Mouse (Mus musculus): ENCODE results near the gene Hist1h3a. TPM values are rescaled to one million over a fixed set of nuclear protein-coding genes. Genes with fewer than 3 reads are reported as not detected.

The Hist1h3a gene
- polyA plus RNA-seq, 1 experiment from 2014 or later, result 5.4 TPM

DNA sequence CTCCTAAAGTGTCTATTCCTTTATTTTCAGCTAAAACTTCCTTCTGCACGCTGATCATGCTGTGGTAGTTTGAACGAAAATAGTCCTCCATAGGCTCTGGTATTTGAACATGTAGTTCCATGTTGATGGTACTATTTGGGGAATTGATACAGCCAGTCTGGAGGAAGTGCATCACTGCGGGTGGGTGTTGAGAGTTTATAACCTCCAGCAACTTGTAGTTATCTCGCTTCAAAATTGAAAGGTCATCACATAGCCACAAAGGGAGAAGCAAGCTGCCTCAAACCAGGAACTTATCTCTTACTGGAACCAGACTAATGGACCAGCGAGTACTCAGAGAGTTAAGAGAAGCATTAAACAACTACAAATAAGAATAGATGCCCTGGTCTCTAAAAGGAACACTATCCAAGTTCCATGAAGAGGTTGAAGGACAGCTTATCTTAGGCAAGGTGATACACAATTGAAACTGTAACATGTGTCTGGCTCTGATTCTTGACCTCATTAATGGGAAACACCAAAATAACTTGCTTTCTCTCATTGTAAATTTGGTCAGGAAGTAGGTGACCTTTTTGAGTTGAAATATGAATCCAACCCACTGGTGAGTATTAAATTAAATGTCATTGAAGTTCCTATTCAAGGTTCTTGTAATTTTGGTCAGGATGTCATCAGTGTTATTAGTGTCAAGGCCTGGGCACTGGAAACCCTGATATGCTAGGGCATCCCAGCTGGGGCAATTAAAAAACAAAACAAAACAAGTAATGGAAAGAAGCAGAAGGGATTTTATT, 45.7 kb downstream of the Hist1h3a start:
- no peak for DNase-seq (ENCODE audit: low spot score)
- no peaks in the 10 kb centered on the region for H3K9me3 ChIP-seq (ENCODE audit: control insufficient read depth, low read length)
- no peaks in the 10 kb centered on the region for H3K27me3 ChIP-seq (ENCODE audit: control insufficient read depth, insufficient read depth, low read length)
- no peak overlapping the region for H3K27ac ChIP-seq (ENCODE audit: low read depth, low read length)
- no peak overlapping the region for H3K4me3 ChIP-seq (ENCODE audit: low read depth, low read length)
- no peaks in the 10 kb centered on the region for H3K36me3 ChIP-seq (ENCODE audit: control insufficient read depth, insufficient read depth, low read length)
- no peak overlapping the region for H3K4me2 ChIP-seq (ENCODE audit: low read depth, low read length, severe bottlenecking)
- H3K9ac ChIP-seq (ENCODE audit: low read length), result no peak overlapping the region
- ATAC-seq (replicated peaks; ENCODE audit: low FRiP score), result no peak
- no peaks in the 10 kb centered on the region for H3K4me1 ChIP-seq (replicated peaks; ENCODE audit: control insufficient read depth, insufficient read depth, low read length)
- WGBS, result 85% methylated on average over 5 of the region's 5 CpGs

Small RNA genes within 50 kb of the gene (microRNA-seq; reads per million reads assigned to microRNA genes)
- gene Gm44314 (ENCODE audit: insufficient number of aligned reads), result not detected
- not detected for gene Gm44484 (ENCODE audit: insufficient number of aligned reads)

Other genes starting within 250 kb of the Hist1h3a start
- 2.0 and 4.9 TPM in 2 replicates for gene Hist1h4h, start 231.3 kb downstream of the Hist1h3a start, polyA plus RNA-seq (2014; fragmentation: Nextera tagmentation; extraction: Ambion mirVana)
- gene Hist1h2af, start 228.5 kb downstream of the Hist1h3a start, polyA plus RNA-seq (2014; fragmentation: Nextera tagmentation; extraction: Ambion mirVana), result 7.7 and 9.3 TPM in 2 replicates
- gene Hist1h3g, start 227.0 kb downstream of the Hist1h3a start, polyA plus RNA-seq (2014; fragmentation: Nextera tagmentation; extraction: Ambion mirVana), result 5.2 and 5.7 TPM in 2 replicates
- 0.85 and 1.2 TPM in 2 replicates for gene Hist1h2bh, start 219.0 kb downstream of the Hist1h3a start, polyA plus RNA-seq (2014; fragmentation: Nextera tagmentation; extraction: Ambion mirVana)
- 0.92 and 1.4 TPM in 2 replicates for gene Hist1h3f, start 218.3 kb downstream of the Hist1h3a start, polyA plus RNA-seq (2014; fragmentation: Nextera tagmentation; extraction: Ambion mirVana)
- gene Hist1h4f, start 210.7 kb downstream of the Hist1h3a start, polyA plus RNA-seq (2014; fragmentation: Nextera tagmentation; extraction: Ambion mirVana), result 1.2 and 1.3 TPM in 2 replicates
- 0.87 and 0.92 TPM in 2 replicates for gene Hist1h1d, start 209.1 kb downstream of the Hist1h3a start, polyA plus RNA-seq (2014; fragmentation: Nextera tagmentation; extraction: Ambion mirVana)
- 6.7 and 10.4 TPM in 2 replicates for gene Hist1h3e, start 200.0 kb downstream of the Hist1h3a start, polyA plus RNA-seq (2014; fragmentation: Nextera tagmentation; extraction: Ambion mirVana)
- gene Hist1h2ae, start 191.2 kb downstream of the Hist1h3a start, polyA plus RNA-seq (2014; fragmentation: Nextera tagmentation; extraction: Ambion mirVana), result 96.4 and 102 TPM in 2 replicates
- 7.4 and 10.0 TPM in 2 replicates for gene Hist1h2bg, start 191.0 kb downstream of the Hist1h3a start, polyA plus RNA-seq (2014; fragmentation: Nextera tagmentation; extraction: Ambion mirVana)
- gene Hist1h2bf, start 188.2 kb downstream of the Hist1h3a start, polyA plus RNA-seq (2014; fragmentation: Nextera tagmentation; extraction: Ambion mirVana), result 4.5 and 5.9 TPM in 2 replicates
- 2.5 and 3.0 TPM in 2 replicates for gene Hist1h2ad, start 188.0 kb downstream of the Hist1h3a start, polyA plus RNA-seq (2014; fragmentation: Nextera tagmentation; extraction: Ambion mirVana)
- 11.9 and 13.9 TPM in 2 replicates for gene Hist1h3d, start 186.6 kb downstream of the Hist1h3a start, polyA plus RNA-seq (2014; fragmentation: Nextera tagmentation; extraction: Ambion mirVana)
- 132 and 133 TPM in 2 replicates for gene Hist1h4d, start 180.8 kb downstream of the Hist1h3a start, polyA plus RNA-seq (2014; fragmentation: Nextera tagmentation; extraction: Ambion mirVana)
- 4.0 and 4.6 TPM in 2 replicates for gene Hist1h2be, start 141.3 kb downstream of the Hist1h3a start, polyA plus RNA-seq (2014; fragmentation: Nextera tagmentation; extraction: Ambion mirVana)
- gene Hist1h1e, start 139.8 kb downstream of the Hist1h3a start, polyA plus RNA-seq (2014; fragmentation: Nextera tagmentation; extraction: Ambion mirVana), result 27.3 and 27.7 TPM in 2 replicates
- 1.1 and 1.2 TPM in 2 replicates for gene Hist1h2ac, start 78.4 kb downstream of the Hist1h3a start, polyA plus RNA-seq (2014; fragmentation: Nextera tagmentation; extraction: Ambion mirVana)
- 23.4 and 25.3 TPM in 2 replicates for gene Hist1h2bc, start 78.2 kb downstream of the Hist1h3a start, polyA plus RNA-seq (2014; fragmentation: Nextera tagmentation; extraction: Ambion mirVana)
- gene Hist1h1t, start 66.6 kb downstream of the Hist1h3a start, polyA plus RNA-seq (2014; fragmentation: Nextera tagmentation; extraction: Ambion mirVana), result 0.51 TPM in 1 of 2 replicates, not detected in the other
- 6.0 and 6.8 TPM in 2 replicates for gene Hist1h4c, start 63.9 kb downstream of the Hist1h3a start, polyA plus RNA-seq (2014; fragmentation: Nextera tagmentation; extraction: Ambion mirVana)
- gene Hfe, start 51.5 kb downstream of the Hist1h3a start, polyA plus RNA-seq (2014; fragmentation: Nextera tagmentation; extraction: Ambion mirVana), result 2.2 TPM in 2 replicates
- gene Hist1h1c, start 23.6 kb downstream of the Hist1h3a start, polyA plus RNA-seq (2014; fragmentation: Nextera tagmentation; extraction: Ambion mirVana), result 14.5 and 15.2 TPM in 2 replicates
- 8.7 and 10.6 TPM in 2 replicates for gene Hist1h3c, start 16.8 kb downstream of the Hist1h3a start, polyA plus RNA-seq (2014; fragmentation: Nextera tagmentation; extraction: Ambion mirVana)
- 2.6 and 3.4 TPM in 2 replicates for gene Hist1h2bb, start 15.7 kb downstream of the Hist1h3a start, polyA plus RNA-seq (2014; fragmentation: Nextera tagmentation; extraction: Ambion mirVana)
- 59.7 and 63.1 TPM in 2 replicates for gene Hist1h2ab, start 11.3 kb downstream of the Hist1h3a start, polyA plus RNA-seq (2014; fragmentation: Nextera tagmentation; extraction: Ambion mirVana)
- 11.7 and 15.4 TPM in 2 replicates for gene Hist1h3b, start 10.1 kb downstream of the Hist1h3a start, polyA plus RNA-seq (2014; fragmentation: Nextera tagmentation; extraction: Ambion mirVana)
- 4.7 and 5.9 TPM in 2 replicates for gene Hist1h4b, start 5.4 kb downstream of the Hist1h3a start, polyA plus RNA-seq (2014; fragmentation: Nextera tagmentation; extraction: Ambion mirVana)
- 0.95 TPM in 1 of 2 replicates, not detected in the other for gene Hist1h4a, start 1.2 kb downstream of the Hist1h3a start, polyA plus RNA-seq (2014; fragmentation: Nextera tagmentation; extraction: Ambion mirVana)
- gene Hist1h1a, start 1.3 kb upstream of the Hist1h3a start, polyA plus RNA-seq (2014; fragmentation: Nextera tagmentation; extraction: Ambion mirVana), result 2.7 and 4.0 TPM in 2 replicates
- 0.13 TPM in 1 of 2 replicates, not detected in the other for gene Trim38, start 7.5 kb upstream of the Hist1h3a start, polyA plus RNA-seq (2014; fragmentation: Nextera tagmentation; extraction: Ambion mirVana)
- gene Slc17a2, start 44.6 kb upstream of the Hist1h3a start, polyA plus RNA-seq (2014; fragmentation: Nextera tagmentation; extraction: Ambion mirVana), result not detected in 2 replicates
- gene Slc17a3, start 77.0 kb upstream of the Hist1h3a start, polyA plus RNA-seq (2014; fragmentation: Nextera tagmentation; extraction: Ambion mirVana), result not detected in 2 replicates
- not detected in 2 replicates for gene Slc17a1, start 105.4 kb upstream of the Hist1h3a start, polyA plus RNA-seq (2014; fragmentation: Nextera tagmentation; extraction: Ambion mirVana)
- not detected in 2 replicates for gene Slc17a4, start 152.6 kb upstream of the Hist1h3a start, polyA plus RNA-seq (2014; fragmentation: Nextera tagmentation; extraction: Ambion mirVana)
- not detected in 2 replicates for gene Hist1h2ba, start 171.8 kb upstream of the Hist1h3a start, polyA plus RNA-seq (2014; fragmentation: Nextera tagmentation; extraction: Ambion mirVana)
- gene Hist1h2aa, start 172.1 kb upstream of the Hist1h3a start, polyA plus RNA-seq (2014; fragmentation: Nextera tagmentation; extraction: Ambion mirVana), result not detected in 2 replicates
- gene Scgn, start 228.8 kb upstream of the Hist1h3a start, polyA plus RNA-seq (2014; fragmentation: Nextera tagmentation; extraction: Ambion mirVana), result 0.57 and 0.73 TPM in 2 replicates